In genomic region chr10:94262646-94263045, GRCm38 (mm10) we compare ENCODE assay signal across 19 mouse cellular contexts. TPM values are rescaled to one million over a fixed set of nuclear protein-coding genes. Genes with fewer than 3 reads are reported as not detected.
"Had no signal": no experiment of that assay in that cellular context is flagged by ENCODE, and none has a peak within 500 bp of the region (broad histone marks: within the 10 kb centered on the region; RNA-seq: fewer than 3 reads in every experiment).

No protein-coding gene starts in this region.

- ATAC-seq: lung, postnatal 0 days; midbrain, embryonic 13.5 days; midbrain, embryonic 15.5 days had no signal

- H3K36me3 ChIP-seq: lung, embryonic 15.5 days; midbrain, embryonic 13.5 days; midbrain, embryonic 15.5 days; neural tube, embryonic 12.5 days; stomach, embryonic 15.5 days had no signal

- H3K4me3 ChIP-seq: lung, embryonic 15.5 days; megakaryocyte, embryonic 14.5 days; midbrain, embryonic 13.5 days; midbrain, embryonic 15.5 days; neural tube, embryonic 12.5 days; stomach, embryonic 15.5 days had no signal

- DNase-seq: lung, adult 18-20 months; lung, postnatal 14 days; lung, postnatal 36 days; right cerebral cortex, postnatal 14 days; thymus, adult 2 months; thymus, postnatal 25 days; thymus, postnatal 4 days had no signal

- H3K27ac ChIP-seq: lung, embryonic 15.5 days; macrophage; midbrain, embryonic 13.5 days; midbrain, embryonic 15.5 days; neural tube, embryonic 12.5 days; stomach, embryonic 15.5 days; stomach, postnatal 0 days had no signal

- H3K27me3 ChIP-seq: lung, embryonic 15.5 days; megakaryocyte, embryonic 14.5 days; midbrain, embryonic 13.5 days; midbrain, embryonic 15.5 days; neural tube, embryonic 12.5 days; stomach, embryonic 15.5 days had no signal

- H3K4me1 ChIP-seq: lung, embryonic 15.5 days; megakaryocyte, embryonic 14.5 days; midbrain, embryonic 15.5 days; neural tube, embryonic 12.5 days; stomach, embryonic 15.5 days had no signal

- H3K4me2 ChIP-seq: lung, embryonic 15.5 days; midbrain, embryonic 11.5 days; midbrain, embryonic 13.5 days; midbrain, embryonic 15.5 days; neural tube, embryonic 12.5 days; stomach, embryonic 15.5 days had no signal

- H3K9me3 ChIP-seq: lung, embryonic 15.5 days; megakaryocyte, embryonic 14.5 days; midbrain, embryonic 13.5 days; midbrain, embryonic 15.5 days; neural tube, embryonic 12.5 days; stomach, embryonic 15.5 days had no signal

- H3K9ac ChIP-seq: lung, embryonic 15.5 days; midbrain, embryonic 13.5 days; midbrain, embryonic 15.5 days; neural tube, embryonic 12.5 days; stomach, embryonic 15.5 days had no signal

RNA-seq across cellular contexts. Expression of gene Gm4792, which starts 35.9 kb away (rescaled TPM):
- polyA plus RNA-seq: lung, embryonic 15.5 days; lung, postnatal 0 days; macrophage; midbrain, embryonic 11.5 days; midbrain, embryonic 15.5 days; spleen, adult 2 months; stomach, embryonic 15.5 days; testis, adult 2 months; thymus, adult 2 months had no signal
